Mouse (Mus musculus) G1E (cell line): ENCODE results near the gene Lancl2.

Experiments used
- CTCF ChIP-seq: IDR thresholded peaks from 2 replicates; pipeline ENCODE4 v1.5.1; 2012; ENCODE audit warnings: low read depth, low read length, inconsistent platforms, mixed read lengths
- GATA1 ChIP-seq: IDR thresholded peaks from 2 replicates; pipeline ENCODE4 v1.6.1; 2012; ENCODE audit warnings: borderline replicate concordance, low read length, inconsistent platforms, mixed read lengths
- GATA2 ChIP-seq: IDR thresholded peaks from 2 replicates; pipeline ENCODE4 v1.6.1; 2012; ENCODE audit warnings: low read depth, low read length, inconsistent platforms, borderline replicate concordance
- POLR2AphosphoS5 ChIP-seq: IDR thresholded peaks from 2 replicates; pipeline ENCODE4 v1.6.1; 2012; ENCODE audit warnings: low read depth, low read length, inconsistent platforms; ENCODE audit not compliant: insufficient replicate concordance
- TAL1 ChIP-seq: conservative IDR thresholded peaks from 2 replicates; pipeline ENCODE4 v1.6.1; 2012; ENCODE audit warnings: low read depth, low read length, inconsistent platforms, mixed read lengths

GRCm38 (mm10) chr6:57773792-57774191, 71.5 kb downstream of the Lancl2 start:
- TF ChIP-seq TAL1 (no peak), CTCF (no peak), GATA1 (no peak), POLR2AphosphoS5 (no peak), GATA2 (no peak)
